ENCODE assay signal across 14 mouse cellular contexts in the genomic region with DNA sequence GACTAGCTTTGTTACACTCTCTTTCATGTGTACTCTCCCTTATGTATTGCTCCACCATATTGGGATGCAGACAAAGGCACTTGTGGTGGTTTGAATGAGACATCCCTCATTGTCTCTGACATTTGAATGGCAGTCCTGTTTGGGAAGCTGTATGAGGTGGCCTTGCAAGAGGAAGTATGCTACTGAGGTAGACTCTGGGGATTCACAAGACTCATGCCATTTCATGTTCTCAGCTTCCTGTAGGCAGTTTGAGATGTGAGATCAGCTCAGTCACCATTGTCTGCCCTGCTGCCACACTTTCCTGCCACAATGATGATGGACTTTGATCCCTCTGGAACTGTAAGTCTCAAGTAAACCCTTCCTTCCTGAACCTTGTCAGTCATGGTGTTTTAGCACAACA.
"Had no signal": no experiment of that assay in that cellular context is flagged by ENCODE, and none has a peak within 500 bp of the region (broad histone marks: within the 10 kb centered on the region; RNA-seq: fewer than 3 reads in every experiment).

No protein-coding gene starts in this region.

- H3K4me2 ChIP-seq: liver, embryonic 12.5 days; neural tube, embryonic 12.5 days had no signal

- ATAC-seq: liver, embryonic 12.5 days; midbrain, embryonic 16.5 days had no signal

- H3K27ac ChIP-seq: liver, embryonic 12.5 days; liver, embryonic 14.5 days; midbrain, embryonic 10.5 days; neural tube, embryonic 12.5 days had no signal

- H3K9ac ChIP-seq: liver, embryonic 12.5 days; liver, embryonic 14.5 days; neural tube, embryonic 12.5 days had no signal

- H3K9me3 ChIP-seq: liver, embryonic 12.5 days; midbrain, embryonic 10.5 days; neural tube, embryonic 12.5 days had no signal

- DNase-seq: lung, adult 2 months; lung, postnatal 10 days; lung, postnatal 4 days; midbrain, embryonic 14.5 days; right cerebral cortex, postnatal 14 days; spleen, adult 18-20 months; thymus, adult 18-20 months; thymus, postnatal 14 days; thymus, postnatal 36 days had no signal

- H3K4me1 ChIP-seq: liver, embryonic 12.5 days; midbrain, embryonic 10.5 days; neural tube, embryonic 12.5 days had no signal

- H3K27me3 ChIP-seq: liver, embryonic 12.5 days; neural tube, embryonic 12.5 days had no signal

- H3K36me3 ChIP-seq: liver, embryonic 12.5 days; midbrain, embryonic 10.5 days; neural tube, embryonic 12.5 days had no signal

- H3K4me3 ChIP-seq: liver, embryonic 12.5 days; midbrain, embryonic 10.5 days; neural tube, embryonic 12.5 days had no signal
